Mouse (Mus musculus): ENCODE results near the gene Nfkbib. TPM values are rescaled to one million over a fixed set of nuclear protein-coding genes. Genes with fewer than 3 reads are reported as not detected.
A peak's percentile ranks its signal among the peaks of the same experiment; 100 is the strongest.

Nfkbib gene
- polyA plus RNA-seq, 1 experiment, result 37.9 TPM

DNA sequence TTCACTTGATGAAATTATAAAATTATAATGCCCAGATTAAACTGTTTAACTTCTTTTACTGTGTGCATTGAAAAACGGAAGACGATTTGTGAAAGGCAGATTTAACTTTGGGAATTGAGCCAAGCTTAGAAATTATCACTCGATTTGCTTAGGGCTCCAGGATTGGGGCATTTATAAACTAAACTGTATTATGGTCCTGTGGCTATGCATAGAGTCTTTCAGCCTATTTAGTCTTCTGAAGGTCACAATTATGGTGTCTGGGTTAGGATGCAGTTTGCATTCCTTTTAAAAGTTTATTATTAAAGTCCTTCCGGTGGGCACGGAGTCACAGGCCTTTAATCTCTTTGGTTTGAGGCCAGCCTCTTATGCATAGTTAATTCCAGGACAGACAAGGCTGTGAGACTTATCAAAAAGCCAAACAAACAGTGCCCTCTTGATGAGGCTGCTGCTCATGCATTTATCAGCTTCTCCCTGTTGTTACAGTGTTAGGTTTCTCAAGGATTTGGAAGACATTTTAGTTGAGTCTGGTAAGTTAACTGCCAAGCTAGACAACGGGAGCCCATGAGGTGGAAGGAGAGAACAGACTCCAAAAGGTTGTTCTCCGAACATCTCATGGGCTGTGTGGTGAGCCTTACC, 44.4 kb upstream of the Nfkbib start:
- no peak for DNase-seq
- no peak for TF ChIP-seq POLR2A (IDR thresholded peaks at IDR 0.05; ENCODE audit: low read depth, low read length)
- TF ChIP-seq CTCF (conservative IDR thresholded peaks at IDR 0.05; ENCODE audit: insufficient read depth, insufficient read length, low read depth, low read length), result no peak
- peak overlapping the region; percentile 82 for H3K4me3 ChIP-seq (ENCODE audit: insufficient read depth, low read depth, low read length)
- no peaks in the 10 kb centered on the region for H3K27me3 ChIP-seq (replicated peaks; ENCODE audit: control insufficient read depth, insufficient read depth, low read length)
- peaks cover 26% of the 10 kb centered on the region for H3K4me1 ChIP-seq (ENCODE audit: control insufficient read depth, insufficient read depth, low read length)
- peaks cover 21% of the 10 kb centered on the region for H3K36me3 ChIP-seq (ENCODE audit: control insufficient read depth, insufficient read depth, low read length)
- WGBS, result 2% methylated on average over 7 of the region's 7 CpGs
- peak overlapping the region; percentile 43 for H3K27ac ChIP-seq (ENCODE audit: insufficient read depth, low read depth, low read length)

DNA sequence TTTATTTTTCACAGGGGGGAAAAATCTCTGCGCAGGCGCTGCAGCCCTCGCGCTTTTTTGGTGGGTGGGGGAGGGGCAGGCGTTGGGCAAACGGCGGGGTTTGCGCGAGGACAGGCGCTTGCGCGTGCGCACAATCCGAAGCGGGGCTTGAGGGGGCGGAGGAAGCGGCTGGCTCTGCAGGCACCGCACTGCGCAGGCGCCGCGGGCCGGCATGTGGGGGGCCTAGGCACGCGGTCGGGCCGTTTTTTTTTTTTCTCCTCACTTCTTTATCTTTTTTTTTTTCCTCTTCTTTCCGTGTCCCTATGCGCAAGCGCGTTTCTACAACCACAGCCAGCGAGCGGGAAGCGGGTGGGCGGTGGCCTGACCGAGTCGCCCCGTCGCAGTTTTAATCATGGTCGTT, 43.9 kb upstream of the Nfkbib start:
- under 1% methylated on average over 40 of the region's 40 CpGs for WGBS
- no peak for TF ChIP-seq POLR2A (IDR thresholded peaks at IDR 0.05; ENCODE audit: low read depth, low read length)
- TF ChIP-seq CTCF (conservative IDR thresholded peaks at IDR 0.05; ENCODE audit: insufficient read depth, insufficient read length, low read depth, low read length), result no peak
- Histone ChIP-seq H3K27ac (ENCODE audit: insufficient read depth, low read depth, low read length) (peak overlapping the region; percentile 85; the same call in 1 of the 2 replicates), H3K4me1 (ENCODE audit: control insufficient read depth, insufficient read depth, low read length) (peaks cover 27% of the 10 kb centered on the region), H3K27me3 (replicated peaks; ENCODE audit: control insufficient read depth, insufficient read depth, low read length) (no peaks in the 10 kb centered on the region), H3K36me3 (ENCODE audit: control insufficient read depth, insufficient read depth, low read length) (peaks cover 20% of the 10 kb centered on the region), H3K4me3 (ENCODE audit: insufficient read depth, low read depth, low read length) (peak overlapping the region; percentile 82)
- peak; percentile 94 for DNase-seq

DNA sequence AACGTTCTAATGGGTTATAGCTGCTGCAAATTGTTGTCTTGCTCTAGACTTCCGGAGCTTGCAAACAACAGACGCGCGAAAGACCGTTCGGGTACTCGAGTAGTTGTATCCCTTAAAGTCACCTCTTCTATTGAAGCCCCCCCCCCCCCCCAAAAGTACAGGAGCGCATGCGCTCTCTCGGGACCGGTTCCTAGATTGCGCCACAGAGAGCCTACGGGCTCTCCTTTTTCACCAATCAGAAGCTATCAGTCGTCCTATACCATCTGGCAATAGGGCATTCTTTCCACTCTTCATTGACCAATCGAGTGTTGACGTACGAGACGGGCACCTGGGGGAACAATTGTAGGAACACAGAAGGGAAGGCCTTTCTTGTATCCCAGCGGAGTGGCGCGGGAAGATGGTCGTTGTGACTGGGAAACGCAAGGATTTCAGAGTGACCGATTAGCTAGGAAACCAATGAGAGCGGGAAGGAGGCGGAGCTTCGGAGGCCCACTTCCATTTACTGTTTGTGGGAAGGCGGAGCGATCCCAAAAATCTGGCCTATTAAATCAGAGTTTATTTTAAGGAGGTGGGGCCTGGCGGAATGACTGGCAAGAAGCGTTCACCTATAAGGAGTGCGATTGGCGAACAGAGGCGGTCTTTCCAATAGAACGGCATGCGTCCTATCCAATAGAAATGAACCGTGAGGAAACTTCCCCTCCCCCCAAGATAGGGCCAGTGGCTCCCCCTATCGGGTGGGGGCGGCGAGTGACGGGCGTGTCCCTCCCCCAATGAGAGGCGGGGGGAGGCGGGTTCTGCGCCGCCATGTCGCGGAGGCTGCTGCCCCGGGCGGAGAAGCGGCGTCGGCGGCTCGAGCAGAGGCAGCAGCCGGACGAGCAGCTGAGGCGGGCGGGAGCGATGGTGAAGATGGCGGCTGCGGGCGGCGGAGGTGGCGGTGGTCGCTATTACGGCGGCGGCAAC, 43.1 kb upstream of the Nfkbib start:
- DNase-seq, result peak; percentile 100
- Histone ChIP-seq H3K4me3 (ENCODE audit: insufficient read depth, low read depth, low read length) (peak overlapping the region; percentile 82), H3K27me3 (replicated peaks; ENCODE audit: control insufficient read depth, insufficient read depth, low read length) (no peaks in the 10 kb centered on the region), H3K27ac (ENCODE audit: insufficient read depth, low read depth, low read length) (peak overlapping the region; percentile 85), H3K36me3 (ENCODE audit: control insufficient read depth, insufficient read depth, low read length) (peaks cover 16% of the 10 kb centered on the region), H3K4me1 (ENCODE audit: control insufficient read depth, insufficient read depth, low read length) (peaks cover 27% of the 10 kb centered on the region)
- TF ChIP-seq CTCF (conservative IDR thresholded peaks at IDR 0.05; ENCODE audit: insufficient read depth, insufficient read length, low read depth, low read length), result peak; percentile 48; the same call in 1 of the 2 replicates
- TF ChIP-seq POLR2A (IDR thresholded peaks at IDR 0.05; ENCODE audit: low read depth, low read length), result peak; percentile 61
- WGBS, result under 1% methylated on average over 70 of the region's 70 CpGs

DNA sequence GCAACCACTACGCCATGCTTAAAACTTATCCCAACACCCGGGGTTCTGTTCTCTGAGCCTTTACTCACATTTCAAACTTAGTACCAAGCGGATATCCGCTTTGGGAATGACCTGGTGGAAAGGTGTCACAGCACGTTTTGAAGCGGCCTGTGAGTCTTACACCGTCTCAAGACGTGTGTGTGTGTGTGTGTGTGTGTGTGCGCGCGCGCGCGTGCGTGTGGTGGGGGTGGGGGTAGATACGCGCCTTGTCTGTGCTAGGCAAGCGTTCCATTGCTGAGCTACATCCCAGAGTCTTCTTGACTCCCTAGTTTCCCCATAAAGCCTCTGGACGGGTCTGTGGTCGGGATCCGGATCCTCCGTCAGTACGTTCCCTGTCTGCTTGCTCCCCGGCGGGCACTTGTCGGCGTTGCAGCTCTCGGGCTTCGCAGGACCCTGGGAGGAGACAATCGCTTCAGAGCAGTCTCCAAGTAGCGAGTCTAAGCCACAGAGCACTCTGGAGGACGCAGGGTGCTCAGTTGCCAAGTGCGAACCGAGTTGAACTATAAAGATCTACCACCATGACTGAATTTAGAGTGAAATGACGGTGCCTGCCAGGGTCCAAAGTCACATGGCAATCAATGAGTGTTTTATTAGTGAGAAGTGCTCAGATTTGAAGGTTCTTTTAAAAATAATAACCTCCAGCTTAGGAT, 42.2 kb upstream of the Nfkbib start:
- under 1% methylated on average over 35 of the region's 35 CpGs for WGBS
- peak overlapping the region; percentile 79 for H3K27ac ChIP-seq (ENCODE audit: insufficient read depth, low read depth, low read length)
- no peak for DNase-seq

DNA sequence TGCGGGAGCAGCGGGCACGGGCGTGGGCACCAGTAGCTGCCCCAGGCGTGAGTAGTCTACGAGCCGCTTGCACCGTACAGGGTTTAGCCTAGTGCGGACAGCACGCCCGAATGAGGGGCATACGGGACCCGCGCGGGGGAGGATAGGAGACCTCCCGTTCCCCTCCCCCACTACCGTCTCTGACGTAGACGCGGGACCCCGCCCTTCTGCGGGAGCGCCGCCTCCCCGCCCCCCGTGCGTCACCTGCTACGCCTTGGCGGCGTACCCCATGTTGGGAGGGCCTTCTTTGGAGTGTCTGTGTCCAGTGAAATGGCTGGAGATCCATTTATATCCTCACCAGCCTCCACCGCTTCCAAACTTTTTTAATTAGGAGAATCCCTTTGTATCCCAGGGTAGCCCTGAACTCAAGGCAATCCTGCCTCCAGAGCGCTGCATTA, 41.7 kb upstream of the Nfkbib start:
- peak; percentile 97 for DNase-seq
- H3K4me1 ChIP-seq (ENCODE audit: control insufficient read depth, insufficient read depth, low read length), result peaks cover 30% of the 10 kb centered on the region
- peak overlapping the region; percentile 75 for H3K4me3 ChIP-seq (ENCODE audit: insufficient read depth, low read depth, low read length)
- H3K27me3 ChIP-seq (replicated peaks; ENCODE audit: control insufficient read depth, insufficient read depth, low read length), result no peaks in the 10 kb centered on the region
- H3K36me3 ChIP-seq (ENCODE audit: control insufficient read depth, insufficient read depth, low read length), result peaks cover 10% of the 10 kb centered on the region
- TF ChIP-seq POLR2A (IDR thresholded peaks at IDR 0.05; ENCODE audit: low read depth, low read length) (peak; percentile 62), CTCF (conservative IDR thresholded peaks at IDR 0.05; ENCODE audit: insufficient read depth, insufficient read length, low read depth, low read length) (no peak)
- under 1% methylated on average over 32 of the region's 32 CpGs for WGBS
- H3K27ac ChIP-seq (ENCODE audit: insufficient read depth, low read depth, low read length), result peak overlapping the region; percentile 90

More for the DNA sequence above, 42.2 kb upstream of the Nfkbib start:
- Histone ChIP-seq H3K27me3 (replicated peaks; ENCODE audit: control insufficient read depth, insufficient read depth, low read length) (no peaks in the 10 kb centered on the region), H3K4me3 (ENCODE audit: insufficient read depth, low read depth, low read length) (peak overlapping the region; percentile 75), H3K4me1 (ENCODE audit: control insufficient read depth, insufficient read depth, low read length) (peaks cover 27% of the 10 kb centered on the region), H3K36me3 (ENCODE audit: control insufficient read depth, insufficient read depth, low read length) (peaks cover 11% of the 10 kb centered on the region)
- TF ChIP-seq CTCF (conservative IDR thresholded peaks at IDR 0.05; ENCODE audit: insufficient read depth, insufficient read length, low read depth, low read length) (no peak), POLR2A (IDR thresholded peaks at IDR 0.05; ENCODE audit: low read depth, low read length) (no peak)

DNA sequence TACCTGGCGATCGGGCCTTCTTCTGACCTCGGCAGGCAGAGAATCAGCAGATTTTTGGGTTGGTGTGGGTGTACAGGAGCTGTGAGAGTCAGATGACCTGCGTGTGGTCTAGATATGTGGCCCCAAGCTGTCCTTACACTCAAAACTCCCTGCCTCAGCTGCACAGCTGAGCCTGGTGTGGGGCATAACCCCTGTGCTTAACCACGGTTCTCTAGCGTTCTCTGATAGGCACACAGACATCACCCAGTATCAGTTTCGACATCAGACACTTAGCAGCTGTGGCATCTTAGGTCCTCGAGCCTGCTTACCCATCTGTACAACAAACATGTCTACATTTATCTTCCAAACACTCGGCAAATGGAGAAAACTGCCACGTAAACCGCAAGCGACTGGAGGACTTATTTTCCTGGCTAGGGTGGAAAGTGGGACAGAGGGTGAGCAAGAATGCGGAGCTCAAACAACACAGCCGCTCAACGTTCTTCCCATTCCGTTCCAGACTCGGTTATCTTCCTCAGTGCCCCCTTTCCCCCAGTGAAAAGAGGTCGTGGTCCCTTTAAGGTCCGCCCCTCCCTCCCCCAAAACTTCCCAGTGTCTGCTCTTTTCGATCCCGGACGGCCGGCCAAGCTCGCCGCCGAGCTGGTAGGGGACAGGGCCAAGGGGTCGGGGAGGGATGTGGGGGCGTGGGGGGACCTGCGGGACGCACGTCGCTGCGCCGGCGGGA, 41.1 kb upstream of the Nfkbib start, which contains the start of gene Hnrnpl:
Gene Hnrnpl, plus strand, starts transcription at position 321 of the 721 bp plus-strand sequence.
- peaks cover 5% of the 10 kb centered on the region for H3K36me3 ChIP-seq (ENCODE audit: control insufficient read depth, insufficient read depth, low read length)
- TF ChIP-seq CTCF (conservative IDR thresholded peaks at IDR 0.05; ENCODE audit: insufficient read depth, insufficient read length, low read depth, low read length) (no peak), POLR2A (IDR thresholded peaks at IDR 0.05; ENCODE audit: low read depth, low read length) (no peak)
- peak; percentile 75 for DNase-seq
- H3K4me1 ChIP-seq (ENCODE audit: control insufficient read depth, insufficient read depth, low read length), result peaks cover 34% of the 10 kb centered on the region
- H3K27me3 ChIP-seq (replicated peaks; ENCODE audit: control insufficient read depth, insufficient read depth, low read length), result no peaks in the 10 kb centered on the region
- 3% methylated on average over 35 of the region's 35 CpGs for WGBS
- peak within 1 kb of the TSS; percentile 95 for H3K27ac ChIP-seq (ENCODE audit: insufficient read depth, low read depth, low read length)
- peak within 1 kb of the TSS; percentile 75 for H3K4me3 ChIP-seq (ENCODE audit: insufficient read depth, low read depth, low read length)
